7 mouse cellular contexts compared by ENCODE assay signal in genomic region chr8:11005460-11006275, GRCm38 (mm10). TPM values are rescaled to one million over a fixed set of nuclear protein-coding genes. Genes with fewer than 3 reads are reported as not detected.
DNase-seq lines count a peak whose midpoint lies in the region; ATAC-seq lines count a peak whose summit lies in the region.

No protein-coding gene starts in this region.

- H3K27ac ChIP-seq in embryonic facial prominence, embryonic 10.5 days (replicated peaks): peak overlapping the region; percentile 98
- no peak overlapping the region for H3K27ac ChIP-seq in hindbrain, embryonic 15.5 days (replicated peaks)
- H3K27ac ChIP-seq in midbrain, embryonic 14.5 days (replicated peaks; ENCODE audit: low read depth, low read length): 0 out of 2 replicates have a peak overlapping the region, but pooled peaks have one; percentile 5

- 0 out of 2 replicates have a peak, but pooled peaks cover 12% of the 10 kb centered on the region for H3K27me3 ChIP-seq in embryonic facial prominence, embryonic 10.5 days (replicated peaks; ENCODE audit: low read depth, poor library complexity, severe bottlenecking)
- H3K27me3 ChIP-seq in hindbrain, embryonic 15.5 days: no peaks in the 10 kb centered on the region
- H3K27me3 ChIP-seq in midbrain, embryonic 14.5 days (ENCODE audit: control insufficient read depth, insufficient read depth, low read length): no peaks in the 10 kb centered on the region

- no peak for ATAC-seq in hindbrain, embryonic 15.5 days (ENCODE audit: low FRiP score, low read depth)
- no peak for ATAC-seq in midbrain, embryonic 14.5 days (ENCODE audit: low FRiP score, low TSS enrichment)
- no peak for ATAC-seq in inflammation-experienced regulatory T-cells, adult 6 months

- peak overlapping the region; percentile 93 for H3K4me3 ChIP-seq in embryonic facial prominence, embryonic 10.5 days
- peak overlapping the region; percentile 65 for H3K4me3 ChIP-seq in hindbrain, embryonic 15.5 days
- H3K4me3 ChIP-seq in midbrain, embryonic 14.5 days (replicated peaks; ENCODE audit: low read depth, low read length): peak overlapping the region; percentile 78

- peaks cover 84% of the 10 kb centered on the region for H3K4me1 ChIP-seq in embryonic facial prominence, embryonic 10.5 days
- peaks cover 73% of the 10 kb centered on the region for H3K4me1 ChIP-seq in hindbrain, embryonic 15.5 days (replicated peaks)
- peaks cover 70% of the 10 kb centered on the region for H3K4me1 ChIP-seq in midbrain, embryonic 14.5 days (ENCODE audit: control insufficient read depth, insufficient read depth, low read length)

- H3K9ac ChIP-seq in hindbrain, embryonic 15.5 days: peak overlapping the region; percentile 71
- peak overlapping the region; percentile 84; the same call in 1 of the 2 replicates for H3K9ac ChIP-seq in midbrain, embryonic 14.5 days (replicated peaks; ENCODE audit: low read length)

- WGBS in embryonic facial prominence, embryonic 10.5 days: 82% methylated on average over 26 of the region's 26 CpGs
- WGBS in hindbrain, embryonic 15.5 days: 79% methylated on average over 26 of the region's 26 CpGs
- WGBS in midbrain, embryonic 14.5 days: 79% methylated on average over 26 of the region's 26 CpGs

- H3K36me3 ChIP-seq in embryonic facial prominence, embryonic 10.5 days (replicated peaks): peaks cover 38% of the 10 kb centered on the region
- no peaks in the 10 kb centered on the region for H3K36me3 ChIP-seq in hindbrain, embryonic 15.5 days
- 0 out of 2 replicates have a peak, but pooled peaks cover 7% of the 10 kb centered on the region for H3K36me3 ChIP-seq in midbrain, embryonic 14.5 days (ENCODE audit: control insufficient read depth, insufficient read depth, low read length)

- H3K4me2 ChIP-seq in hindbrain, embryonic 15.5 days: peak overlapping the region; percentile 93
- H3K4me2 ChIP-seq in midbrain, embryonic 14.5 days (ENCODE audit: low read length): peak overlapping the region; percentile 83

- no peaks in the 10 kb centered on the region for H3K9me3 ChIP-seq in embryonic facial prominence, embryonic 10.5 days
- no peaks in the 10 kb centered on the region for H3K9me3 ChIP-seq in hindbrain, embryonic 15.5 days
- no peaks in the 10 kb centered on the region for H3K9me3 ChIP-seq in midbrain, embryonic 14.5 days (ENCODE audit: control insufficient read depth, low read length)

- DNase-seq in right cerebral cortex, postnatal 14 days: peak; percentile 19
- DNase-seq in right cerebral cortex, postnatal 25 days: no peak
- peak; percentile 20 for DNase-seq in embryonic facial prominence, embryonic 10.5 days (ENCODE audit: low spot score)
- no peak for DNase-seq in midbrain, embryonic 14.5 days
- no peak for DNase-seq in left cerebral cortex, adult 11 months (ENCODE audit: low spot score)

RNA-seq across cellular contexts. Expression of gene Irs2, which starts 2.6 kb away (rescaled TPM):
- polyA plus RNA-seq in embryonic facial prominence, embryonic 10.5 days (2016; fragmentation: Nextera tagmentation; extraction: Ambion mirVana): 7.9 and 8.1 TPM in 2 replicates
- 6.0 and 6.3 TPM in 2 replicates for polyA plus RNA-seq in hindbrain, embryonic 15.5 days (2015; fragmentation: Nextera tagmentation; extraction: Ambion mirVana)
- polyA plus RNA-seq in midbrain, embryonic 14.5 days (2014; fragmentation: Nextera tagmentation; extraction: Ambion mirVana): 5.2 and 5.4 TPM in 2 replicates
- polyA plus RNA-seq in inflammation-experienced regulatory T-cells, adult 6 months (2017; shearing (Covaris generic)): under 1 TPM in 2 of 3 experiments, not detected in 1; 0.72 to 0.73 TPM

Comparison
In these comparisons a context has a peak if more than half of its experiments do, and no peak if none do; other contexts are left out.
1. DNase-seq: peak in right cerebral cortex, postnatal 14 days (single experiment) and embryonic facial prominence, embryonic 10.5 days (single experiment); none in right cerebral cortex, postnatal 25 days (single experiment), midbrain, embryonic 14.5 days (single experiment) and left cerebral cortex, adult 11 months (single experiment).
2. Peak in every context shown above with its lines, with median percentiles within 50 percentile points of each other: H3K4me3 ChIP-seq.